Mouse (Mus musculus) embryonic facial prominence, embryonic 12.5 days (tissue): ENCODE data around the gene Mrtfb. TPM values are rescaled to one million over a fixed set of nuclear protein-coding genes. Genes with fewer than 3 reads are reported as not detected.
A peak's percentile ranks its signal among the peaks of the same experiment; 100 is the strongest.

ENCODE experiments used
- ATAC-seq: fragments of 200-750 bp; cut with Nextera tagmentation; 2 replicates; pipeline ENCODE4 v1.8.0; 2017; ENCODE audit not compliant: insufficient number of reproducible peaks, insufficient read depth, low FRiP score, low TSS enrichment
- H3K27ac ChIP-seq: fragments of 300-500 bp; sonication (generic); 2 replicates; pipeline ENCODE4 v1.5.1; 2016; ENCODE audit warnings: mild to moderate bottlenecking
- H3K27me3 ChIP-seq: fragments of 300-500 bp; sonication (generic); 2 replicates; pipeline ENCODE4 v1.6.1; 2016; ENCODE audit warnings: mild to moderate bottlenecking, moderate library complexity
- H3K36me3 ChIP-seq: fragments of 300-500 bp; sonication (generic); 2 replicates; pipeline ENCODE4 v1.6.1; 2016; ENCODE audit warnings: mild to moderate bottlenecking
- H3K4me1 ChIP-seq: fragments of 300-500 bp; sonication (generic); 2 replicates; pipeline ENCODE4 v1.6.1; 2016
- H3K4me2 ChIP-seq: fragments of 300-500 bp; sonication (generic); replicated peaks from 2 replicates; pipeline ENCODE4 v1.6.1; 2016; ENCODE audit warnings: mild to moderate bottlenecking, moderate library complexity
- H3K4me3 ChIP-seq: fragments of 300-500 bp; sonication (generic); 2 replicates; pipeline ENCODE4 v1.5.1; 2016; ENCODE audit warnings: mild to moderate bottlenecking
- H3K9ac ChIP-seq: fragments of 300-500 bp; sonication (generic); 2 replicates; pipeline ENCODE4 v1.6.1; 2016; ENCODE audit warnings: mild to moderate bottlenecking, moderate library complexity
- H3K9me3 ChIP-seq: fragments of 300-500 bp; sonication (generic); 2 replicates; pipeline ENCODE4 v1.6.1; 2016; ENCODE audit warnings: mild to moderate bottlenecking, moderate library complexity
- WGBS: fragments of 180-500 bp; shearing (Covaris S2); methylation state at CpG from one replicate; pipeline ENCODE4 v1.1.7; 2016; 5-methylcytosine and 5-hydroxymethylcytosine counted together
- polyA plus RNA-seq: library from polyadenylated mRNA; unstranded; fragments of >200 nt; fragmentation: Nextera tagmentation; extraction: Ambion mirVana; gene quantifications from 2 replicates; pipeline ENCODE4 v1.2.1, GENCODE M21; 2016

Mrtfb gene
- polyA plus RNA-seq, 1 experiment from 2014 or later, result 25.3 TPM

- H3K4me1 ChIP-seq, result peaks cover 15% of the 10 kb centered on the region
- 0 out of 2 replicates have a peak overlapping the region, but pooled peaks have one; percentile 30 for H3K27ac ChIP-seq
- no peaks in the 10 kb centered on the region for H3K36me3 ChIP-seq
- H3K4me3 ChIP-seq, result no peak overlapping the region
- 23% methylated on average over 11 of the region's 11 CpGs for WGBS
- H3K9ac ChIP-seq, result no peak overlapping the region
- ATAC-seq, result peak; percentile 60; the same call in 1 of the 2 replicates
- H3K4me2 ChIP-seq, result 0 out of 2 replicates have a peak overlapping the region, but pooled peaks have one; percentile 11
- no peaks in the 10 kb centered on the region for H3K9me3 ChIP-seq
- H3K27me3 ChIP-seq, result no peaks in the 10 kb centered on the region
These were observed 115.5 kb downstream of the Mrtfb start for GRCm38 (mm10) chr16:13371740-13372287.

GRCm38 (mm10) chr16:13372899-13373533, 116.7 kb downstream of the Mrtfb start:
- no peaks in the 10 kb centered on the region for H3K27me3 ChIP-seq
- no peaks in the 10 kb centered on the region for H3K36me3 ChIP-seq
- peaks cover 7% of the 10 kb centered on the region for H3K4me1 ChIP-seq
- H3K4me3 ChIP-seq, result no peak overlapping the region
- ATAC-seq, result no peak
- WGBS, result 87% methylated on average over 8 of the region's 8 CpGs
- no peaks in the 10 kb centered on the region for H3K9me3 ChIP-seq
- no peak overlapping the region for H3K4me2 ChIP-seq
- no peak overlapping the region for H3K27ac ChIP-seq
- H3K9ac ChIP-seq, result no peak overlapping the region

GRCm38 (mm10) chr16:13376947-13377486, 120.7 kb downstream of the Mrtfb start:
- H3K4me1 ChIP-seq, result peaks cover under 1% of the 10 kb centered on the region
- no peak for ATAC-seq
- no peaks in the 10 kb centered on the region for H3K9me3 ChIP-seq
- H3K36me3 ChIP-seq, result no peaks in the 10 kb centered on the region; the same call in 1 of the 2 replicates
- 91% methylated on average over 7 of the region's 7 CpGs for WGBS
- no peak overlapping the region for H3K4me3 ChIP-seq
- no peak overlapping the region for H3K27ac ChIP-seq
- H3K9ac ChIP-seq, result no peak overlapping the region
- no peaks in the 10 kb centered on the region for H3K27me3 ChIP-seq
- no peak overlapping the region for H3K4me2 ChIP-seq

- H3K9me3 ChIP-seq, result no peaks in the 10 kb centered on the region
- H3K4me2 ChIP-seq, result no peak overlapping the region
- ATAC-seq, result no peak
- H3K27me3 ChIP-seq, result no peaks in the 10 kb centered on the region
- H3K27ac ChIP-seq, result no peak overlapping the region
- H3K36me3 ChIP-seq, result no peaks in the 10 kb centered on the region; the same call in 1 of the 2 replicates
- WGBS, result 91% methylated on average over 5 of the region's 5 CpGs
- H3K9ac ChIP-seq, result no peak overlapping the region
- no peaks in the 10 kb centered on the region for H3K4me1 ChIP-seq
- H3K4me3 ChIP-seq, result no peak overlapping the region
These were observed 121.9 kb downstream of the Mrtfb start for GRCm38 (mm10) chr16:13378157-13378556.

GRCm38 (mm10) chr16:13379865-13380264, 123.6 kb downstream of the Mrtfb start:
- Histone ChIP-seq H3K36me3 (peaks cover 4% of the 10 kb centered on the region), H3K27me3 (no peaks in the 10 kb centered on the region), H3K9ac (no peak overlapping the region), H3K27ac (no peak overlapping the region), H3K4me1 (no peaks in the 10 kb centered on the region), H3K4me3 (no peak overlapping the region), H3K4me2 (no peak overlapping the region), H3K9me3 (no peaks in the 10 kb centered on the region)
- WGBS, result 83% methylated on average over 2 of the region's 2 CpGs
- ATAC-seq, result no peak

- no peak for ATAC-seq
- no peak overlapping the region for H3K27ac ChIP-seq
- no peaks in the 10 kb centered on the region for H3K9me3 ChIP-seq
- H3K4me2 ChIP-seq, result no peak overlapping the region
- 94% methylated on average over 2 of the region's 2 CpGs for WGBS
- H3K4me1 ChIP-seq, result no peaks in the 10 kb centered on the region
- peaks cover 21% of the 10 kb centered on the region for H3K36me3 ChIP-seq
- H3K4me3 ChIP-seq, result no peak overlapping the region
- no peak overlapping the region for H3K9ac ChIP-seq
- no peaks in the 10 kb centered on the region for H3K27me3 ChIP-seq
These were observed 125.5 kb downstream of the Mrtfb start for GRCm38 (mm10) chr16:13381771-13382170.

- Histone ChIP-seq H3K36me3 (peaks cover 38% of the 10 kb centered on the region), H3K4me3 (no peak overlapping the region)
- 84% methylated on average over 4 of the region's 4 CpGs for WGBS
These were observed 131.0 kb downstream of the Mrtfb start for GRCm38 (mm10) chr16:13387306-13387705.

GRCm38 (mm10) chr16:13400375-13400774, 144.1 kb downstream of the Mrtfb start:
- Histone ChIP-seq H3K27ac (no peak overlapping the region), H3K4me2 (no peak overlapping the region), H3K9ac (no peak overlapping the region), H3K36me3 (peaks cover 73% of the 10 kb centered on the region), H3K4me3 (no peak overlapping the region), H3K4me1 (no peaks in the 10 kb centered on the region), H3K27me3 (no peaks in the 10 kb centered on the region), H3K9me3 (no peaks in the 10 kb centered on the region)
- no peak for ATAC-seq
- WGBS, result 71% methylated on average over 2 of the region's 2 CpGs

More at GRCm38 (mm10) chr16:13387306-13387705, 131.0 kb downstream of the Mrtfb start:
- Histone ChIP-seq H3K27me3 (no peaks in the 10 kb centered on the region), H3K4me2 (no peak overlapping the region), H3K27ac (no peak overlapping the region), H3K9me3 (no peaks in the 10 kb centered on the region), H3K4me1 (no peaks in the 10 kb centered on the region), H3K9ac (no peak overlapping the region)
- ATAC-seq, result no peak

- Histone ChIP-seq H3K27me3 (no peaks in the 10 kb centered on the region), H3K4me3 (no peak overlapping the region), H3K9ac (no peak overlapping the region), H3K36me3 (peaks cover 73% of the 10 kb centered on the region), H3K4me2 (no peak overlapping the region), H3K27ac (no peak overlapping the region), H3K9me3 (no peaks in the 10 kb centered on the region), H3K4me1 (no peaks in the 10 kb centered on the region)
- ATAC-seq, result no peak
- WGBS, result 84% methylated on average over 5 of the region's 5 CpGs
These were observed 145.3 kb downstream of the Mrtfb start for GRCm38 (mm10) chr16:13401591-13401990.

- Histone ChIP-seq H3K4me1 (no peaks in the 10 kb centered on the region), H3K4me3 (no peak overlapping the region), H3K4me2 (no peak overlapping the region), H3K27me3 (no peaks in the 10 kb centered on the region), H3K27ac (no peak overlapping the region), H3K36me3 (peaks cover 64% of the 10 kb centered on the region), H3K9ac (no peak overlapping the region), H3K9me3 (no peaks in the 10 kb centered on the region)
- no peak for ATAC-seq
- 82% methylated on average over 6 of the region's 6 CpGs for WGBS
These were observed 148.4 kb downstream of the Mrtfb start for GRCm38 (mm10) chr16:13404656-13405055.

GRCm38 (mm10) chr16:13405403-13405802, 149.1 kb downstream of the Mrtfb start:
- ATAC-seq, result no peak
- Histone ChIP-seq H3K9me3 (no peaks in the 10 kb centered on the region), H3K27ac (no peak overlapping the region), H3K4me3 (no peak overlapping the region), H3K4me2 (no peak overlapping the region), H3K9ac (no peak overlapping the region), H3K4me1 (no peaks in the 10 kb centered on the region), H3K27me3 (no peaks in the 10 kb centered on the region), H3K36me3 (peaks cover 66% of the 10 kb centered on the region)
- WGBS, result 86% methylated on average over 2 of the region's 2 CpGs

- H3K4me2 ChIP-seq, result no peak overlapping the region
- 75% methylated on average over 4 of the region's 4 CpGs for WGBS
- no peak overlapping the region for H3K27ac ChIP-seq
- H3K36me3 ChIP-seq, result peaks cover 68% of the 10 kb centered on the region
- H3K9ac ChIP-seq, result no peak overlapping the region
- ATAC-seq, result peak; percentile 72; the same call in 1 of the 2 replicates
- no peaks in the 10 kb centered on the region for H3K27me3 ChIP-seq
- H3K9me3 ChIP-seq, result no peaks in the 10 kb centered on the region
- no peaks in the 10 kb centered on the region for H3K4me1 ChIP-seq
- H3K4me3 ChIP-seq, result no peak overlapping the region
These were observed 153.4 kb downstream of the Mrtfb start for GRCm38 (mm10) chr16:13409530-13410163.
